Mouse (Mus musculus) urinary bladder, postnatal 25 days (tissue): Measurements from ENCODE around the gene Ctnnd2.

Experiments used
- DNase-seq: peaks from one replicate; pipeline ENCODE4 v3.0.0; 2022; ENCODE audit warnings: low spot score

Gene Ctnnd2

DNA sequence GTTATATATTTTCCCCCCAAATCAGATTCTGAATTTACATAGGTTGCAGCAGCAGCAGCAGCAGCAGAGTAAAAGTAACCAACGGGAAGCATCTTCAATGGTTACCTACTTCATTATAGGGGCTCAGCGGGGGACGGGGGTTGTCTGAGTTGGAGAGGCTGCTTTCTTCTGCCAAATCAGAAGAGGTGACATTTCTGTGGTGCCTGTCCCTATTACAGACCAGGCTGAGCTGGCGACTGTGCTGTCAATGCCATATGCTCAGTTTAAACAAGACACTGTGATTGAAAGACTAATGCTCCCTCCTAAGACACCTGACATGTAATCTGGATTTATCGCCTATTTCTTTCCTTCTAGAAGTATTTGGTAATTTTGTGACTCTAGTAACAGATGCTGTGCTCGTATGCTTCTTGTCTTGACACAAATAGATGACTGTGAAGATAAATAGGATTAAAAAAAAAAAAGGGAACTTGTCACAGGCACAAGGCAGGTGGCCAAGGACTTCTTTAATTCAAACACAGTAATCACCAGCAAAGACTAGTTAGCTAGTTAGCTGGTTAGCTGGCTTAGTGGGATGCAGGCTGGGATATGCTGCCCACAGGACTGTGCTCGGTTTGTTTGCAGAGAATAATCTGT is 475.4 kb downstream of the Ctnnd2 start:
- DNase-seq: no peak

GRCm38 (mm10) chr15:30649964-30650363 is 477.6 kb downstream of the Ctnnd2 start:
- DNase-seq: no peak

- no peak for DNase-seq
Observed at GRCm38 (mm10) chr15:30655433-30655832, 483.0 kb downstream of the Ctnnd2 start.

GRCm38 (mm10) chr15:30657588-30657987 is 485.2 kb downstream of the Ctnnd2 start:
- no peak for DNase-seq

GRCm38 (mm10) chr15:30660539-30661149 is 488.3 kb downstream of the Ctnnd2 start:
- DNase-seq: no peak

DNA sequence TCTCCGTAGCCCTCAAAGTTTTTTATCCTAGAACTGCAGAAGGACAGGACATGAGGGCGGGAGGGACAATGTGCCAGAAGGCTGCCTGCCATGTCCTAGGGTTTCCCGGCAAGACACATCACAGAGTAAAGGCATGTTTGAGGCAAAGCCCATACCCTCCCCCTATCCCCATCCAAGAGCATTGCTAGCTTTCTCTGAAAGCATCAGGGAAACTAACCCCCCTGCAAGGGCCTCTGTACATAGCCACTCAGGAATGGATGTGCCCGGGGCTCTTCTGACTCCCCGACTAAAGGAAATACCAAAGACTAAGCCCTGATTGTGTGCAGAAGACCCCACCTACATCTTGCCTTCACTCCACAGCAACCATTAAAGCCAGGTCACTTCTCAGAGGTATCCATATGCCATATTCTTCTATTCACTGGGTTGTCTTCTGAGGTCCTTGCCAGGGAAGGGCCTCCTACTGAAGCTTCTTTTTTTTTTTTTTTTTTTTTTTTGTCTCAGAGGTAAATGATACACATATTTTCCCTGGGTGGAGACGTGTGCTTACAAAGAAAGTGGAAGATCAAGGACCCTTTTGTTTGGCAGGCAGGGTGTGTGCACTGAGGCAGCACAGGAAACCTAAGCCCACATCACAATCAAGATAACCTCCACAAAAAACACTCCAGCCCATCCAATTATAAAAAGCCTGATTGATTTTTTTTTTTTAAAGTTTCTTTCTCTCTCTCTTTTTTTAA is 489.5 kb downstream of the Ctnnd2 start:
- no peak for DNase-seq

DNA sequence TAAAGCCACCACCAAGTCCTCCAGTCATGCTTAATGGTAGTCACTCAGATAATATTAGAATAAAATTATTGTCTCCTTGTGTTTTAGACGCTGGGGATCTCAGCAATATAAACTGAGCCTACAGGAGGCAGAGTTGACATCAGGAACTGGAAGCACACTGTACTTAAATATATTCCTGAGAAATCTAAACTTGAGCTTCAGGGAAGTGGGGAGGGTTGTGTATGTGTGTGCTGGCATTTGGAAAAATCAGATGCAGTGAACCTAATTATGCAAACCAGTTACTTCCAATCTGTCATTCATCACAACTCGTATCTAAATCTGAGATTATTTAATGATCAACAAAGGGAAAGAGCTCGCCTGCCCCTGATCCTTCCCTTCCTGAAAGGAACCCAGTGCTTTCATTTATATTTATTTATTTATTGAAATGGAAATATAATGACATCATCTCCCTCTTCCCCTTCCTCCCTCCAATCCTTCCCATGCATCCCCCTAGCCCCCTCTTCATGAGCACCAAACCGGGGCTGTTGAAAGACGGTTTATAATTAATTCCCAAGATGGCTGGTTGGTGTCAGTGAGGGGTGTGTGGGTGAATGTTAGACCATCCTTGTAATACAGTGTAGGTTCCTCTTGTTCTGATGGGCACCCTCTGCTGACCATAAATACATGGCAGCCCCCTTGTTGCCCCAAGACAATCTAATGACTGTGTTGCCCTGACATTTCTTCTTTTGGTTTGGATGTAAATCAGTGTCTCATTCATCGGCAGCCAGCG is 495.6 kb downstream of the Ctnnd2 start:
- DNase-seq: no peak

- no peak for DNase-seq
Observed at GRCm38 (mm10) chr15:30681939-30682338, 509.5 kb downstream of the Ctnnd2 start.

DNA sequence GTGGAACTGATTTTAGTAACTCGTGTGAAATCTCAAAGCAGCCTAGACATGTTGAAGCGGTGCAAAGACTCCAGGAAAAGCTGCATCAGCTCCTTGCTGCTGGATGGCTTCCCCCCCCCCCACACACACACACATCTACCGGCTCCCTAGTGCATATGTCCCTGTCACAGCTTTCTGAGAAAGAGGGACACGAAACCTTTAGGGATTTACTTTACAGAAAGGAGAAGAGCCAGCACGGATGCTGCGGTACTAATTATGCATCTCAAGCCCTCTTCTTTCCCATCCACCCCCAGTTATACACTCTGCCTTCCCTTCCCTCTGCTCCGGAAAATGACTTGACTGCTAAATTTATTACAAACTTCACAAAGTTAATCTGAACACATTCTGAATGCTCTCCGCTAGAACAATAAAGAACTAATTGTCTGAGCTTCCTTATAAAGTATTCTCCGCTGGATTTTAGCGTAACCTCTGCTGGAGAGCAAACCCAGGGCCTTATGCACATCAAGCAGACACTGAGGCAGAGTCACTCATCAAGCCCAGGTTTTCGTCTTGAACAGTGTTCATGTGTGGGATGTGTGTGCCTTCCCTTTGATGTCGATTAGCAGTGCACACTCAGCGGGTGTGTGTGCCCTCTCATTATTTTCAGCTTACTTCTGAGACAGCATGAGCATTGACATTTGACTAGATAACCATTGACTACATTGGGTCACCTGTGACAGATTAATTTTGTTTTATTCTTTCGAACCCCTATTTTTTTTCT is 510.1 kb downstream of the Ctnnd2 start:
- no peak for DNase-seq

- no peak for DNase-seq
Observed at GRCm38 (mm10) chr15:30686206-30687101, 514.1 kb downstream of the Ctnnd2 start.

DNA sequence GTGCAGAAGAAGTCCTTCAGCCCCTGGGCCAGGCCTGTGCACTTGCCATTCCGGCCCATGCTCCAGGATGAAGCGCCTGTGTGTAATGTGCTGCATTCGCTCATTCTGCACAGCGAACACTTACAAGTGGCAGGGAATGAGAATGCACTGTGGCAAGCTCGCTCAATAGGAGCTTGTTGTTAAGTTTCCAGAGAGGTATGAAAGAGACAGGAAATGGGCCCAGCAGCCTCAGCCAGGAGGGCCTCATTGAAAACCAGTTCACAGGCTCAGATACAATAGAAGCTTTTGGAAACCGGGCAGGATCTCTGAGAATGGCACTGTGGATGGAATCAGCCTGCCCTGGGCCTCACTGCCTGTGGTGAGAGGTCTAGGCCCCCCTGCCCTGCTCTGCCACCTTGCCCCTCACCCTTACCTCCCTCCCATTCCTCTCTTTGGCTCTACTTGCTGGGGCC is 521.4 kb downstream of the Ctnnd2 start:
- DNase-seq: no peak

DNA sequence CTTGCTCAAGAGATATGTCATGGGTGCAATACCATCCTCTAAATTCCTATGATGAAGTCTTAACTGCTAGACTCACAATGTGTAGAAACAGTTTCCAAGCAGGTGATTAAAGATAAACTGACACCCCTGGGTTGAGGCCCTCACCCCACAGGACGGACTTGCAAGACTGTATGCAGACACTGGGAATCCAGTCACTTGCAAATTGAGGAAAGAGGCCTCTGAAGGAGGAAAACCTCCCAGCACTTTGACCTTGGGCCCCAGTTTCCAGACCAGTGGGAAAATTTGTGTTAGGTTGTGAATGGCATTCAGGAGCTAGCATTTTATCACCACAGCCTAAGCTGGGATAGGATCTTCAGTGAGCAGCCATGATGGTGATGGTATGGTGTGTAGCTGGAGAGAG is 521.9 kb downstream of the Ctnnd2 start:
- no peak for DNase-seq

GRCm38 (mm10) chr15:30695859-30696258 is 523.5 kb downstream of the Ctnnd2 start:
- DNase-seq: no peak

GRCm38 (mm10) chr15:30697356-30697755 is 525.0 kb downstream of the Ctnnd2 start:
- DNase-seq: no peak

- DNase-seq: no peak
Observed at GRCm38 (mm10) chr15:30700762-30701161, 528.4 kb downstream of the Ctnnd2 start.

DNA sequence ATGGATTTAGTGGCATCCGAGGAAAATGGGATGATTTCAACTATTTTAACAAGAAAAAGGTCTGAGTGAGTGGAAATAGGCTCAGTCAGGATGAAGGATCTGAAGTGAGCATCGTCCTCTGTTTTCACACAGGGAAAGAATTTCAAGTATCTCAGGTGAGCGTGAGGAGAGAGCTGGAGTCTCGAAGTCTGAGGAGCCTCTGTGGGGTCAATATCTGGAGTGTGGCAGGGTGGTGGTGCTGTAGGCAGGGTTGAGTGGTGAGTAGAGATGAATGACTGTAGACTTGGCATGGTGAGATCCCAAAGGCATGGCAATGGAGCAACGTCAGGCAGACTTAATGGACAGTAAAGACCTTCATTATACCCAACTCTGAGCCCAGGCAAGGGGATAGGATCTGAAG is 529.2 kb downstream of the Ctnnd2 start:
- DNase-seq: no peak

- DNase-seq: no peak
Observed at GRCm38 (mm10) chr15:30709026-30709753, 536.8 kb downstream of the Ctnnd2 start.

DNA sequence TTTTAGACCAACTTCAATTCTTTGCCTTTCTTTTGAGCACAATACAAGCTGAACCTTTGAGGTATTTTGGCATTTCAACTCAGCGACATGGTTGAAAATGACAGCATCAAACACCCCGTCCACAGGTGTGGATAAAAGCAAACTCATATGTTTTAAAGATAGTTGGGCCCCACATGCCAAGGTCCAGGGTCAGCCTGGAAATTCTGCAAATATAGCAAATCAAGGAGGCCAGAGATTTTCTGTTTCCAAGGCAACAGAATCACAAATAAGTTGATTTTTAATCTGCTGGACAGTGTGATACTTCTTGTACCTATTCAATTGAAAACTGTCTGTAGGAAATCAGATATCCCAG is 537.3 kb downstream of the Ctnnd2 start:
- no peak for DNase-seq

- DNase-seq: no peak
Observed at GRCm38 (mm10) chr15:30714823-30715222, 542.4 kb downstream of the Ctnnd2 start.

DNA sequence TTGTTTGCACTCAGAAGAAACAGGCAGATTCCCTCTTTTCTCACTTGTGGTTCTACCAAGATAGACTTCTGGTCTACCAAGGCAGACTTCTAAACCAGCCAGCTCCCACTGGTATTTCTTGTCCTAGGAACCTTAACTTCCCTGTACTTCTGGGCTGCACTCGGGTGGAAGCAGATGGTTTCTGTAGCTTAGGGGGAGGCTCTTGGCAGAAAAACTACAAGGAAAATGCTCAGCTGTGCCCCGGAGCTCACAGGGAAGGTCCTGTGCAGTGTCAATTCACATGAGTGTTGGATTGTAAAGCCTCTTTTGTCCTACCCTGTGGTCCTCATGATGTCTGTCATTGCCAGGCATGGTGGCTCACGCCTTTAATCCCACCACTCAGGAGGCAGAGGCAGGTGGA is 546.4 kb downstream of the Ctnnd2 start:
- no peak for DNase-seq
